Mouse (Mus musculus): ENCODE data around the gene Tmem143.

DNA sequence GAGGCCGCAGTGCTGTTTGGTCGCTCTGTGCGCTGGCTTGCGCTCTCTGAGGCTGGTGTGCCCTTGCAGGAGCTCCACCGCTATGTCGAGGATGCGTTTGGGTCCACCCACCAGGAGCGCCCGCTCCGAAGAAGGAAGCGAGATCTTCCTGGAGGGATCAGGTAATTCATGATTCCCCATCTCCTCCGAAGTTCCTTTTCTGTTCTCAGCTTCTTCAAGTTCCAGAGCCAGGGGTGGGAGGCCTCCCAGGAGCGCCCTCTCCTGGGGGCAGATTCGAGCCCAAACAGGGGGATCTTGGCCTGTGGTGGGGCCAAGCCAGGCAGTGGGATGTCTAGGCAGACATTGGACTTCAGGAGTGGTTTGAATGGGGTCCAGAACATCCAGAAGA is 27.7 kb downstream of the Tmem143 start:
- TF ChIP-seq CTCF (IDR thresholded peaks at IDR 0.05; ENCODE audit: borderline replicate concordance, control insufficient read depth, extremely low read depth, insufficient read depth, low read length, poor library complexity) (peak; percentile 74), POLR2A (IDR thresholded peaks at IDR 0.05; ENCODE audit: control insufficient read depth, extremely low read depth, insufficient read depth, low read length, poor library complexity) (no peak)

Measured in thymus, adult 2 months (tissue).